Mouse (Mus musculus) spleen, embryonic (tissue): ENCODE data around the gene Gm3336.

ENCODE experiments used
- CTCF ChIA-PET: fragments of 350-600 bp; sonication (Branson Sonifier 250); formaldehyde crosslinking; loops from one replicate; lab custom pipeline; 2022; lab: Charles Lee

Gm3336 gene

DNA sequence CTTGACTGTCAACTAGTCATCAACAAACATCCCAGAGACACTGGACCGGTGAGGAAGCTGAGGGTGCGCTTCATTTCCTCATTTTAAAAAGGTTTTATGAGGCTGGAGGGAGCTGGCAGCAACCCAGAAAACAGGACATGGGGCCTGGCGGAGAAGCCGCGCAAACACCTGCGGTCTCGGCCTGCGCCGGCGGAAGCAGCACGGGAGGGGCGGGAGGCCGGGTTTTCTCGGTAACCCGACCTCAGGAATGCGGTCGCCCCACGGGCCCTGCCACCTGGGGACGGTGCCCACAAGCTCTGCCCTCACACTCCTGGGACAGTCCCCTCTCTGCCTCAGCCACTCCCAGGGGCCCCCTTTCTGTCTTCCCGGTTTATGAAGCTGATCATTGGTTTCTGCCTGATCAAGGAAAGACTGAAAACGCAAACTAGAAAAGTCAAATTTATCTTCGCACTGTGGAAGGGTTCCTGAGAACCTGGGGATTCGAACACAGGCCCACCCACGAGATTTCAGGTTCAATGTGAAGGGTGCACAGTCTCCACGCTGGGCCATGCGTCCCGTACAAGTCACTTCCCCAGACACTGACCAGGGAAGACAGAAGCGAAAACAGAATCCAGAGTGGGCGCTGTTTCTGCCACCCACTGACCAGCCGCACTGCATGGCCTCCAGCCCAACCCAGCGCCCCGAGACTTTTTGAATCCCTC is 22.9 kb upstream of the Gm3336 start:
- CTCF ChIA-PET = interaction anchor here (0.7 kb wide), 1 partner anchor 82 kb away, joined by 3 read pairs; no protein-coding TSS in a partner anchor

- CTCF ChIA-PET = interaction anchor here (0.6 to 0.7 kb wide), 3 partner anchors 26 to 168 kb away, joined by 3 to 6 read pairs (median 3); no protein-coding TSS in a partner anchor
Observed at GRCm38 (mm10) chr8:70696019-70696885, 22.1 kb upstream of the Gm3336 start.

DNA sequence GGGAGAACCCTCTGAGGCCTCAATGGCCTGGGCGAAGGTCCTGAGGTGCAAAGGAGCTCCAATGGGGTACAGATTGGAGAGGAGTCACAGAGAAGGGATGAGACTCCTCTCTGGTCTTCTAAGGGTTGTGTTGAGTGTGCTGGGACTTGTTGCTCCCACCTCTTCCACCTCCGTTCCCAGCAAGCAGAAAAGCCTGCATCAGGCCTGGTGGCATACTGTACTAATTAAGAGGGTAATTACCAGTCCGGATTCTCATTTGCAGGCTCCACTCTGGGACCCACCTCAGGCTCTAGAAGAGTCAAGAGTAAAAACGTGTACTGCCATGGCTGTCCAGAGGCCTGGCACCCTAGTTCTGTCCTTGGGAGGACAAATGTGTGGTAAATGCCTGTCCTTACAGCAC is 21.4 kb upstream of the Gm3336 start:
- CTCF ChIA-PET = no interaction called here

GRCm38 (mm10) chr8:70697366-70698250 is 20.7 kb upstream of the Gm3336 start:
- CTCF ChIA-PET = interaction anchor here (0.5 kb wide), 1 partner anchor 319 kb away, joined by 4 read pairs; no protein-coding TSS in a partner anchor

DNA sequence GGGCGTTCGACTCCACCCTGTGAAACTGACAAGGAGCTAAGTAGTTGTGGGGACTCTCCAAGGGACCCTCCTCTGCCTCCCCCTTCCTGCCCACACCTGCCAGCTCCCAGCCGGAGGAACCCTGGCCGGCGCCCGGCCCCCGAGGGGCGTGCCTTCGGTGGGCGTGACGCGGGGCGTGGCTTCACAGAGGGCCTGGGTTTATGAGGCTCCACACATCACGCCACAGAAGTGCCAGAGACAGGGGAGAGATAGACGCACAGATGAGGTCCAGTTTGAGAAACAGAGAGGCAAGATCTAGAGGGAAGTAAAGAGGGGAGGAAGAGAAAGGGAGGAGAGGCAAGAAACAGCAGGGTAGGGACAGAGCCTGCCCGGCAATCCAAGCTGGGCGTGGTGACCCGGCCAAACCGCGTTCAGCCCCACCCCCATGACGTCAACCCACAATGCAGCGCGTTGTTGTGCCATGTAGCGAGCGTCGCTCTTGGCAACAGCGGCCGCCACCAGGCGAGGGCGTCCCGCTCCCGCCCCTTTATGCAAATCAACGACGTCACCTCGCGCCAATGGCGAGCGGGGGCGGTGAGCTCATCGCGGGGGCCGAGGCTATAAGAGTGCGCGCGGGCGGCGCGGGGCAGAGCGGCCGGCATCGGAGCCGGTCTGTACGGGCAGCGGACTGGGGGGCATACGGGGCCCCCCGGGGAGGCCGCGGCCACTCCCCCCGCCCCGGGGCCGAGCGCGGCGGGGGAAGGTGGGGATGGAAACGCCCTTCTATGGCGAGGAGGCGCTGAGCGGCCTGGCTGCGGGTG is 19.8 kb upstream of the Gm3336 start, which contains the start of gene Jund:
TSS of gene Jund (plus strand) at position 640 of the 800 bp plus-strand sequence.
- CTCF ChIA-PET = interaction anchor here (0.5 to 1.0 kb wide), 2 partner anchors 25 to 320 kb away, joined by 4 read pairs; partner anchors contain the start of gene Lsm4

GRCm38 (mm10) chr8:70699116-70699833 is 19.1 kb upstream of the Gm3336 start:
- CTCF ChIA-PET = interaction anchor here (0.6 to 1.0 kb wide), 2 partner anchors 26 to 28 kb away, joined by 3 to 4 read pairs; partner anchors contain the start of gene Lsm4

DNA sequence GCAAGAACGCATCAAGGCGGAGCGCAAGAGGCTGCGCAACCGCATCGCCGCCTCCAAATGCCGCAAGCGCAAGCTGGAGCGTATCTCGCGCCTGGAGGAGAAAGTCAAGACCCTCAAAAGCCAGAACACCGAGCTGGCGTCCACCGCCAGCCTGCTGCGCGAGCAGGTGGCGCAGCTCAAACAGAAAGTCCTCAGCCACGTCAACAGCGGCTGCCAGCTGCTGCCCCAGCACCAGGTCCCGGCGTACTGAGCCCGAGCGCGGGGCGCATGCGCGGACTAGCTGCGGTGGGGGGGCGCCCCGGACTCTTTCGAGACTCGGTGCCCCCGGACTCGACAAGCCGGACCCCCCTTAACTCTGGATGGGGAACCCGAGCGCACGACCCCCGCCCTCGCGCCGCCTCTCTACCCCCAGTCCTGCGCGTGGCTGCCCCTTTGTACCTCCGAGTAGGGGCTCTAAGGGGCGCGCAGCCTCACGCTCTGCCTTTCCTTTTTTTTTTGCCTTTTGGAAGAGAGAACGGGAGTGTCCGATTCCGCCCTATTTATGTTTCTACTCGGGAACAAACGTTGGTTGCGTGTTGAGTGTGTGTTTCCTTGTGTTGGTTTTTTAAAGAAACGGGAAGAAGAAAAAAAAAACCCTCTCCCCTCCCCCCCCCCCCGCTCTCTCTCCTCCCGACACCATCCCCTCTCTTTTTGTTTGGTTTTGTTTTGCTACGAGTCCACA is 18.3 kb upstream of the Gm3336 start:
- CTCF ChIA-PET = interaction anchor here (0.6 to 1.0 kb wide), 4 partner anchors 27 to 671 kb away, joined by 3 to 6 read pairs (median 4); partner anchors contain the start of genes Lsm4 and Ocel1

DNA sequence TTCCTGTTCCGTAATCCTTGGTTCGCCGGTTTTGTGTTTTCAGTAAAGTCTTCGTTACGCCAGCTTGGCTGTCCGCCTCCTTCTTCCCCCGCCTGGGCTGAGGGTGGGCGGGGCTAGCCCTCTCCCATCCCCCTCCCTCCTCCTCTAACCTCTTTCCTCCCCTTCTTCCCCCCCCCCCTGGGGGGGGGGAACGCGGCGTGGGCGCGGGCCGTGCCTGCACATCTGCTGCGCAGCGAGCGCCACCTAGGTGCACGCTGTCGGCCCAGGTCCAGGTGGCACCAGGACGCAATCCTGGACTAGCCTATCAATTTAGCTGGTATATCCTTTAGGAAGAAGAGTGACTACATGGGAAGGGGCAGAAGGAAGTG is 17.8 kb upstream of the Gm3336 start:
- CTCF ChIA-PET = interaction anchor here (0.5 to 0.7 kb wide), 3 partner anchors 18 to 234 kb away, joined by 3 to 6 read pairs (median 4); partner anchors contain the start of gene Gm3336

DNA sequence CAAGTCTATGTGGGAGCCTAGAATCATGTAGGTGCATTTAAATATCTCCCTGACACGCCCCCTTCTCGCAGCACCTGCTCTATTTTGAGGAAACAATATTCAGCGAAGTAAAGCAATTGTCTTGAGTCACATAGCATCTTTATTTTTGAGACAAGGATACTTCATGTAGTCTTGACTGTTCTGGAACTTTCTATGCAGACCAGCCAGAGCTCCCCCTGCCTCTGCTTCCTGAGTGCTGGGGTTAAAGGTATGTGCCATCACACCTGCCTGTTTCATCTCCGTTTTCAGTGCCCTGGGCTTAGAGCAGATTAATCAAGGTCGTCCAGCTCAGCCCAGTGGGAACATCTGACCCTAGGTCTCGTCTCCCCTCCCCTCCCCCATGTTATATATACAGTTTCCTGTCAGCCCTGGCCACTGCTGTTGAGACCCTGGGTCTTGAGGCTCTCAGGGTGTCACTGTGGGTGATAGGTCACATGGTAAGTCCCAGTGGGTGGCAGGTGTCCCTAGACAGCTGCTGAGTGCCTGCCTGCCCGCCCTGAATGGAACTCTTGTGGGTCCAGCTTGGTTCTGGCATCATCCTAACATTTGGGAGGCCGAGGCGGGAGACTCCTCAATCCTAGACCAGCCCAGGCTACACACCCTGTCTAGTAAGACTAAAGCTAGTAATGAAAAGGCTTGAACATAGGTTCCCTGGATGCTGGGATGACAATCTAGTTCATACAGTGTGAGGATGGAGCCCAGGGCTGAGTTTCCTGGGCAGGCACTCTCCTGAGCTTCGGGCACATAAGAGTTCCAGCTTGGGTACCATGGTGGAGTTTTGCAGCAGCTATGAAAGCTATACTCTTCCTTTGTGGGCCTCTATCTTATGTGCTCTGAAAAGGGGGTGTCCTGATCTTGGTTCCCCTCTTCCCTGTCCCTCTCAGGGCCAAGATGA is 17.0 kb upstream of the Gm3336 start:
- CTCF ChIA-PET = interaction anchor here (0.5 to 0.9 kb wide), 6 partner anchors 17 to 235 kb away, joined by 3 to 5 read pairs (median 4); partner anchors contain the start of gene Gm3336

GRCm38 (mm10) chr8:70701982-70702841 is 16.1 kb upstream of the Gm3336 start:
- CTCF ChIA-PET = interaction anchor here (0.7 to 0.9 kb wide), 4 partner anchors 25 to 44 kb away, joined by 3 to 5 read pairs (median 4); no protein-coding TSS in a partner anchor

DNA sequence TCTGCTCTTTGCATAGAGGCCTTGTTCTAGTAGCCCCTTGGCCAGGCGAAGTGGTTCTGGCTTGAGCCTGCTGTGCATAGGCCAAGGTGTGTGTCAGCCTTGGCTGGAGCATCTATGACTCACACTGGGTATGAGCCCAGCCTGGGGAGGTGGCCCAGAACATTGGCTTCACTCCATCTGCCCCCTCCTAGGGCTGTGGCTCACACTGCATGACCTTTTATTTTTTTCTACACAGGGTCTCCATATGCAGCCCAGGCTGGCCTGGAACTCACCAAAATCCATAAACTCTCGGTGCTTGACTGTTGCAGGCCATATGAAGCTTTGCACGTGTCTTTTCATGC is 15.5 kb upstream of the Gm3336 start:
- CTCF ChIA-PET = no interaction called here

- CTCF ChIA-PET = no interaction called here
Observed at GRCm38 (mm10) chr8:70703287-70703686, 15.1 kb upstream of the Gm3336 start, which contains the start of gene Iqcn. Gene Iqcn (plus strand): TSS chr8:70703457.

DNA sequence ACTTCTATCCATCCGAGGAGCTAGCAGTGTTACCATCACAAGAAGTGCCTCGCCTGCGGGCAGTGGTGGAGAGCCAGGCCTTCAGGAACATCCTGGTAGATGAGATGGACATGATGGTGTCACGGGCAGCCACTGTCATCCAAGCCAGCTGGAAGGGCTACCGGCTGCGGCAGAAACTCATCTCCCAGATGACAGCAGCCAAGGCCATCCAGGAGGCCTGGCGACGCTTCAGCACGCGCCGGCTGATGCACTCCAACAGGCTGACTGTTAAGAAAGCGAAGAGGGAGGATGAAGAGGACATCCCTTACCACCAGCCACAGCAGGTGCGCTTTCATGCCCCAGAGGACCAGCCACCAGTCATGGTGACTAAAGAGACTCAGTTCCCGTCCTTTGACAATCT is 10.1 kb upstream of the Gm3336 start:
- CTCF ChIA-PET = interaction anchor here (0.6 kb wide), 1 partner anchor 706 kb away, joined by 3 read pairs; no protein-coding TSS in a partner anchor

DNA sequence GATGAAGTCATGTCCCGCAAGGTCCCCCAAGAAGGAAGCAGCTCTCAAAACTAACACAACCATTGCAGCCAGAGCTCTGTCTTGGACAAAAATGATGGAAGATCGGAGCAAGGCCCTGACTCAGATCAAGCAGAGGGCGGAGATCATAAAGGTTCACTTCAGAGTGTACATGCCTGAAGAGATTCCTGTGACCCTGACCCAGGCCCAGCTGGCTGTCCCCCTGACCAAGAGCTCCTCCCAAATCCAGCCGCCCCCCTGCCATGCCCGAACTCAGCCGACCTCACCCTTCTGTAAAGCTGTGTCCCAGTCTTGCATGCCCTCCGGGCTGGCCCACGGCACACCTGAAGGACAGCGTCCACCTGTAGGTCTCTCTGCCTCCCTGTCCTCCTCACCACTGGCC is 8.5 kb upstream of the Gm3336 start:
- CTCF ChIA-PET = no interaction called here

- CTCF ChIA-PET = no interaction called here
Observed at GRCm38 (mm10) chr8:70710296-70710695, 8.0 kb upstream of the Gm3336 start.

DNA sequence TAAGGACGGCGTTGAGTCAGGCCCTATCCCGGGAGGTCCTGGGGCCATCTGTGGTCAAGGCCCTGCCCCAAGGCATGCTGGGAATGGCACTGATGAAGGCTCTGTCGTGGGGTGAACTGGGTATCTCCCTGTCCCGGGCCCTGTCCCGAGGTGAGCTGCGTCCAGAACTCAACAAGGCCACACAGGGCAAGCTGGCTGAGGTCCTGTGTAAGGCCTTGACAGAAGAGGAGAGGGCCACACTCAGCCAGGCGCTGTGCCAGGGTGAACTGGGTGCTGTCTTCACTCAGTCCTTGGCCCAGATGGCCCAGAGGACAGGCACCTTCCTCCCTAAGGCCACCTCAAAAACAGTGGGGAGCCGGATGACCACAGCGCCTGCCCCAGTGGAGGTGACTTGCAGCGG is 7.3 kb upstream of the Gm3336 start:
- CTCF ChIA-PET = no interaction called here
